Mouse (Mus musculus) cerebellum, adult 9-11 months (tissue): ENCODE data around the gene Ptprk.
A peak's percentile ranks its signal among the peaks of the same experiment; 100 is the strongest.

ENCODE experiments used
- DNase-seq: peaks from one replicate; pipeline ENCODE4 v3.0.0; 2022

Gene Ptprk

GRCm38 (mm10) chr10:28074653-28075451, at the start of gene Ptprk:
Ptprk (plus strand) TSS chr10:28074820.
- peak; percentile 50 for DNase-seq

- no peak for DNase-seq
Observed at GRCm38 (mm10) chr10:28027791-28028190, 46.8 kb upstream of the Ptprk start.

DNA sequence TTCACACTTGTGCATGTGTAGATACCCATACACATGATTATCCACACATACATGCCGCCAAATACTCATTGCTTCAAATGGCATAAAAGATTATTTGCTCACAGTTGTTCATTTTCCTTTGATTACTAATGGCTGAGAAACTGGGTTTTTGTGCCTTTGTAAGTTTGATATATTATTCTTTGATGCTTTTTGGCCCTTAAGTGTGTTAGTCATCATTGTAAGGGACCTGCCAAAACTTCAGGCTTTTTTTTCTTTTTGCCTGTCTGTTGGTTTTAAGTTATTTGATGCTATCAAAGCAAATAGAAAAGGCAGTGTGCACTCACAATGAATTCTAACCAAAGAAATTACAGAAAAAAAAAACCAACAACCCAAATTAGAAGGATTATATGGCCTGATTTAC, 38.2 kb upstream of the Ptprk start:
- DNase-seq = no peak

- no peak for DNase-seq
Observed at GRCm38 (mm10) chr10:28054764-28055163, 19.9 kb upstream of the Ptprk start.

- DNase-seq = no peak
Observed at GRCm38 (mm10) chr10:28059222-28059621, 15.4 kb upstream of the Ptprk start.

GRCm38 (mm10) chr10:28067997-28068396, 6.6 kb upstream of the Ptprk start:
- no peak for DNase-seq

GRCm38 (mm10) chr10:28073991-28074652, 498 bp upstream of the Ptprk start:
- peak; percentile 8 for DNase-seq

GRCm38 (mm10) chr10:28075491-28076035, 943 bp downstream of the Ptprk start:
- DNase-seq = no peak

- no peak for DNase-seq
Observed at GRCm38 (mm10) chr10:28076036-28076855, 1.6 kb downstream of the Ptprk start.

DNA sequence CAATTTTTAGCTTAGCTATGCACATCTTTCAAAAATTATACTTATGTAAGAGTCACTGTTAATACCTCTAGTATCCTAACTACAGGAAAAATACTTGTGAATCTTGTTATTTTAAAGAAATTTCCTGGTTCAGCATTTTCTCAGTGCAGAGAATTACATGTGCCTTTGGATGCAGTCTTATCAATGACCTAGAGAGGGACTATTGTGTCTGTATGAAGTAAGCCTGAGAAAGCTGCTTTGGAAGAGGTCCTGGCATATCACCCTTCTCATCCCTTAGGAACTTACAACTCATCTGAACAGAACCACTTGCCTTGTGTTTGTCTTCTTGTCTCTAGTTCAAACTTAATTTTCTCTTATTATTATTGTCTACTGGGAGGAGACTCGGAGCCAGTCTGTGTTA, 3.6 kb downstream of the Ptprk start:
- no peak for DNase-seq

- no peak for DNase-seq
Observed at GRCm38 (mm10) chr10:28081221-28081620, 6.6 kb downstream of the Ptprk start.

DNA sequence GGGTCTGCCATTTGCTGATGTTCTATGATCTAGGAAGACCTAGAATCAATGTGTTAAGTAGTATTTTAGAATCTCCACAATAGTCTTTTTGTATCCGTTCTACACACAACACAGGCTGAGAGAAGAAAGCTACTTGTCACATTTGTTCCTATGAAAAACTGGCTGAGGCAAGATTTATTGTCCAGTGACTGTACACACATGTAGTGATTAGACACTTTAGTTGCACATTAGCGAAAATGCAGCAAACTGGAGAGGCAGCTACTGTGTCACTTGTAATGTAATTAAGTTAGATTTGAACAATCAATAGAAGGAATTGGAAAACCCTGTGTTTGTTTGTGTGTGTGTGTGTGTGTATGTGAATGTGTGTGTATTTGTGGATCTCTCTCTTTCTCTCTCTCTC, 8.6 kb downstream of the Ptprk start:
- DNase-seq = no peak

DNA sequence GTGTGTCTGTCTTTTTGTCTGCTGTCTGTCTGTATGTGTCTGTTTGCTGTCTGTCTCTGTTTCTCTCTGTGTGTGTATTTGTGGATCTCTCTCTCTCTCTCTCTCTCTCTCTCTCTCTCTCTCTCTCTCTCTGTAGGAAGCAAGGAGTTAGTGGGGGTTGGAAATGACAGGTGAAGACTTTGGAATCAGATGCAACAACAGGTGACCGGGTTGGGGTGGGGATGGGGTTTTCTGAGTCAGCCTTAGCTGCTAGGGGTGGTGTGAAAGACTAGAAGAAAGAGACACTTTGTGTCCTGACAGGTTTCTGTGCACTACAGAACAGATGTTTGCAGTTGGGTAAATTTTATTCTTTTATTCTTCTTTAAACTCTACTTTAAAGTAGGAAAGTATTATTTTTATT, 9.0 kb downstream of the Ptprk start:
- no peak for DNase-seq

DNA sequence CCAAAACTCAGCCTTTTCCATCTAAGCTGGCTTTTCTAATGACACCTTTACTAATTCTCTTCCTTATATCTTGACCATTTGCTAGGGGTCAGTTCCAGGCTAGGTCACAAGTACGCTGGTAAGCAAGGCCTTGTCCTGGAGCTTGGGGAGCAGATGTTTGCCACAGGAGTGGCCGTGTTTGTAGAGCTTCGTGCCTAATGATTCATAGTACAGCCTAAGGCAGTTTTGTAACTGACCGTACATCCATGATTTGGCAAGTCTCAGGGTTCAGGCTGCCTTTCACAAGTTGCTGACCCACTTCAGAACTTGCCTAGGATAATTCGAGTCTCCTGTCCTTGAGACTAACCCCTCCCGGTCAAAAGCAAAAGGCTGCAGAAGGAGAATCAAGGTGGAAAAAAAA, 12.7 kb downstream of the Ptprk start:
- no peak for DNase-seq

DNA sequence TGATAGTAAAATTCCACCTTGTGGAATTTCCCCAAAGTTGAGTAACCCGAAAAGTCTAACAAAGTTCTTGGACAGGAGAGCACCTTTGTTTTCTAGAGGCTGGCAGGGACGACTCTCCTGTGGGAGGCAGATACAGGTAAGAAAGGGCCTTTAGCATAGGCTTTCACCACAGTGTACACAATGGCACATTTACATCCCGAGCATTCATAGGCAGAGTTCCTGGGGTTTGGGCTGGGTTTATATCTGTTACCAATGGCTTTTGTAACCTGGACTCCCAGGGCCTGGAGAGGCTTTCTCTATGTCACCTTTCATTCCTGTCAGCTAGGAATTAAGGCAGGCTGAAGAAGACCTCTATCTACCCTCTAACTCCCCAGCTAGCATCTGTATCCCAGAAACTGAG, 13.1 kb downstream of the Ptprk start:
- DNase-seq = no peak

- DNase-seq = no peak
Observed at GRCm38 (mm10) chr10:28096007-28096406, 21.4 kb downstream of the Ptprk start.

DNA sequence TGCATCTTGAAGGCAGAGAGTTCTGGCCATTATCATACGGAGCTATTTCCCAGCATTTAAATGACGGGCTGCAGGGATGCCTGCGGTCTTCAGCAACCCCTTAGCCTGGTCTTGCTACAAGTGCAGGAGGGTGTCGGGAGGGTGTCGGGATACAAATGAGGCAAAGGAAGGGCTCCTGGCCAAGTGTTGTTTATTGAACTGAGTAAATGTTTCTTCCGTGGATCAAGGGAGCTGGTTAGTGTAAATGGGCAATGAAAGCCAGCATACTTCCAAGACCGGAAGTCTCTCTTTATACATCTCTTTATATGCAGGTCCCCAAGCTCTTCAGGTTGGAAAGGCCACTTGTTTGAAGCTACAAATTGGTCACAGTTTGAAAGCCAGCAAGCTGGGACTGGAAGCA, 23.0 kb downstream of the Ptprk start:
- DNase-seq = no peak

DNA sequence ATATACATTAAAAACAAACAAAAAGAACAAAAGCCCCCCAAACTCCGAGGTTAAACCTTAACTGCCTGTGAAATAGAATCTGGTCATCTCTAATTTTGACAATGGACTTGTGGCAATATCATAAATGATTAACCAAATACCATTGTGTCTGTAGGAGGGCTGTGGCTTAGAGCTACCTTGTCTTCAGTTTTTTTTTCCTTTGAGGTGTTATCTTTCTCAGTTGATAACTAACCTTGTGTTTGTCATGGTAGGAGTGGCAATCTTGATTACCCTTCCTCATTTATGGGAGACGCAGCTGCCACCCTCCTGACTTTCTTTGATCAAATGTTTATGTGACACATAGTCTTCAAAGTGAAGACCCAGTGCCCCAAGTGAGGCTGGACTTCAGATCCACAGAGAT, 24.3 kb downstream of the Ptprk start:
- no peak for DNase-seq

GRCm38 (mm10) chr10:28103406-28103906, 28.8 kb downstream of the Ptprk start:
- DNase-seq = no peak

GRCm38 (mm10) chr10:28103924-28104323, 29.3 kb downstream of the Ptprk start:
- no peak for DNase-seq

DNA sequence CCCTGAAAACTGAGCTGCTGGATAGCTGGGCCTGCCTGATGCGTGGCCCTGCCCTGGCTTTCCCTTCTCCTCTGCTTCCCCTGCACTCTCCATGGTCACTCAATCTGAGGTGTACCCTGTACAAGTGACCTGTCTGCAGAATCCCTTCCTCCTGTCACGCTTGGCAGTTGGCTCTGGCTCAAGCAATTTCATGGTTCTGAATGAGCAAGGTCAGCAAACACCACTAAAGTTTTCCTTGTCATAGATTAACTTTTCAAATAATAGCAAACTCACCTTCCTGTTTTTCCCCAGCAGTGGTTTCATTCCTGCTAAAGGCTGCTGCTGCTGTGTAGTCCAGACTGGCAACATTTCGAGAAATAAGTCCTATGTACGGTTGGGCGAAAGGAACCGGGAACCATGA, 30.6 kb downstream of the Ptprk start:
- no peak for DNase-seq

DNA sequence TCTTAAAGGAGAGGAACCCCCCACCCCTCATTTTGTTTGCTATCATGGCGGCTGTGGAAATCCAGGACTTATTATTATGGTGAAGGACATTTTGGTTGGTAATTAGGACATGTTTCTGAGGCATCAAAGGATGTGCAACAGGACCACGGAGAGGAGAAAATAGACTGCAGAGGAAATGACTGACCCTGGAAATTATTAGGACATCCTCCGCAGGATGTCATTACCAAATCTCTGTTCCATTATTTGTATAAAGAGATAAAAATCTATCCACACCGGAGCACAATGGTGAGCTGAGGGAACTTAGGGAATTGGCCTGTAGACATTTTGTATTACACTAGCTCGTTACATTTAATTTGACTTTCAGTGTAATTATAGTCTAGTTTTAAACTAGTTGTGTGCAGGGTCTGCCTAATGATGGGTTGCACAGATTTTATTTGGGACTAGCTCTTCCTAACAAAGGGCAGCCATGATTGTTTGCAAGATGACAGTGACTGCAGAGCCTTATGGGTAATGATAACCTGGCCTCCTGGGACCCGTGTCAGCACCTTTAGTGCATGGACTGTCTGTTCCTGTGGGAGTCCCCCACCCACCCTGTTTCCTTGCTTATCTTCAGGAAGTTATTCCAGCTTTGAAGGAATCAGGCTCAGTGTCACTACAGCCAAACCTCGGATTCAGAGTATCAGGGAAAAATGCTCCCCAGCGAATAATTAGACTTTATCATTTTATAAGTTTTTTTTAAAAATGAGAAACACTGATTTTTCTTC, 38.4 kb downstream of the Ptprk start:
- no peak for DNase-seq
